Mouse (Mus musculus): Measurements from ENCODE around the gene Dap3.
A peak's percentile ranks its signal among the peaks of the same experiment; 100 is the strongest.
"Not testable (repeated sequence)": the region's sequence is repeated elsewhere in the genome, so short reads cannot be mapped to it uniquely, and the experiment has no call there.

The Dap3 gene

DNA sequence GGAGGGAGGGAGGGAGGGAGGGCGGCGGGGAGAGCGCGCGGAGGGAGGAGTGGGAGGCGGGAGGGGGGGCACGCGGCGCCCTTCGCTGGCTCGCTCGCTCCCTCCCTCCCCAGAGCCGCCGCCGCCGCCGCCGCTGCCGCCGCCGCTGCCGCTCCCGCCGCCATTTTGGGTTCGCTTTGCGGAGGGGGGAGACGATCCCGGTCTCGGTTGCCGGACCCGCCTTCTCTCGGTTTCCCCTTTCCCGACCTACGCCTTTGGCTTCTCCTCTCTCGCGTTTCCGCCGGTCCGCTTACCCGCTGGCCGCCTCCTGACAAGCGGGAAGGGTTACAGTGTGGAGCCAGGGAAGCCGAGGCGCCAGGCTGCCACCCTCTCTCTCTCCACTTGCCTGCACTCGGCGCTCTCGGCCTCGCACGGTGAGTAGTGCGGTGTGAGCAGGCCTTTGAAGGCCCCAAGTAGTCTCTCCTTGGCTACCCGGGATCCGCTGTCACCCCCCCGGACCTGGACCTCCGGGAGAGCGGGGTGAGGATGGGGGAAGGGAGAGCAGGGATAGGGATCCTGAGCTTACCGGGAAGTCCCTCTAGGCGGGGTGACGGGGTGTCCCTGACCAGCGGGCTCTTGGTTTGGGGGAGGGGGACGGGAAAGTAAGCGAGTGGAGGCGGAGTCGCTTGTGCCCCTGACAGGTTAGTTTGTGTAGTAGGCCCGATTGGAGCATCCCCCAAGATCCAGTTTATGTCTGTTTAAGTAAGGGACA lies at the start of gene Dap3, which contains the start of gene Ash1l:
Gene Dap3, minus strand, starts transcription at position 606 of the 751 bp plus-strand sequence.
Gene Ash1l, plus strand, starts transcription at position 47 of the 751 bp plus-strand sequence.
- peak; percentile 89 for DNase-seq (ENCODE audit: low read depth, low spot score)

- no peak for DNase-seq (ENCODE audit: low read depth, low spot score)
These were observed 41.8 kb upstream of the Dap3 start for GRCm38 (mm10) chr3:88992793-88993192.

- DNase-seq (ENCODE audit: low read depth, low spot score) = no peak
These were observed 33.0 kb upstream of the Dap3 start for GRCm38 (mm10) chr3:88983921-88984381.

GRCm38 (mm10) chr3:88981206-88982010 lies 30.4 kb upstream of the Dap3 start:
- no peak for DNase-seq (ENCODE audit: low read depth, low spot score)

DNA sequence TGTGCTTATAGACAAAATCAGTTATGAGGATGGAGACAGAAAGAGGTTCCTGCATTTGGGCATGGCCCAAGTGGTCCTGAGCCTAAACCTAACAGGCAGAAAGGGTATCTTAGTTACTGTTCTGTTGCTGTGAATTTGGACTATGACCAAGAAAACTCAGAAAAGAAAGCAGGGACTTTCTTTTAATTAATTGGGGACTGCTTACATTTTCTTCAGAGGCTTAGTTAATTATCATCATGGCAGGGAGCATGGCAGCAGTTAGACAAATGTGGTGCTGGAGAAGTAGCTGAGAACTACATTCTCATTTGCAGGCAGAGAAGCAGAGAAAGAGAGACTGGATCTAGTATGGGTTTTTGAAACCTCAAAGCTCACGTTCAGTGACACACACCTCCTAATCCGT lies 24.0 kb upstream of the Dap3 start:
- DNase-seq (ENCODE audit: low read depth, low spot score) = no peak

DNA sequence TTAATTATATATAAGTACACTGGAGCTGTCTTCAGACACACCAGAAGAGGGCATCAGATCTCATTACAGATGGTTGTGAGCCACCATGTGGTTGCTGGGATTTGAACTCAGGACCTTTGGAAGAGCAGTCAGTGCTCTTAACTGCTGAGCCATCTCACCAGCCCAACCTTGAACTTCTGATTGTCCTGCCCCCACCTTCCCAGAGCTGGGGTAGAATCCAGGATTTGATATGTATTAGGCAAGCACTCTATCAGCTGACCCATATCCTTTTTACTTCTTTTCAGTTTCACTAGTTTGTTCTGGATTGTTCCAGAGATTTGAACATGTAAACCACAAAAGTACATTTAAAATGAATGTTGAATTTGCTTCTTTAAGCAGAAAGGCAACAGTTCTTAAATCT lies 12.2 kb upstream of the Dap3 start:
- not testable (repeated sequence) for DNase-seq (ENCODE audit: low read depth, low spot score)

GRCm38 (mm10) chr3:88953736-88954135 lies 2.8 kb upstream of the Dap3 start:
- DNase-seq (ENCODE audit: low read depth, low spot score) = no peak

GRCm38 (mm10) chr3:88953246-88953645 lies 2.3 kb upstream of the Dap3 start:
- no peak for DNase-seq (ENCODE audit: low read depth, low spot score)

DNA sequence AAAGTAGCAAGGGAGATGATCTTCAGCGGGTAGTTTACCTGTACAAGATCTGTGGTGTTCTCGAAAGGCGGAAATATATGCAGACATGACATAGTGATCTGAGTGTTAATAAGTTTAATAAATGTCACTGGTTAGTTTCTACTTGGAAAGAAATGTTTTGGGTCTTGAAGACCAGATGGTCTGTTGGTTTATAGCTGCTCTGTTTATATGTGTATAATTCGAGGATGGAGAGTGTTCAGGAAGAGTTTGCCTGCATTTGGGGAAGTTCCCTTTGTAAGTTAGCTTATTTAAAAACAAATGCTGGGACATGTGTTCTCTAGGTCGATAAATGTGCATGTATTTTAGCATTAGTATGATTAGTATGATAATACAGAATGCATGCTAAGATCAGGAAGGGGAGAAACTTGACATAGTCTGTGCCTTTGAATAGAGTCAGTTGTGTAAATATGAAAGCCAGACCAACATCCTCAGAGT lies 383 bp upstream of the Dap3 start:
- no peak for DNase-seq (ENCODE audit: low read depth, low spot score)

- peak; percentile 92 for DNase-seq (ENCODE audit: low read depth, low spot score)
These were observed 1.0 kb downstream of the Dap3 start for GRCm38 (mm10) chr3:88949786-88950575.

GRCm38 (mm10) chr3:88944109-88944508 lies 6.9 kb downstream of the Dap3 start:
- no peak for DNase-seq (ENCODE audit: low read depth, low spot score)

GRCm38 (mm10) chr3:88942316-88942880 lies 8.6 kb downstream of the Dap3 start:
- DNase-seq (ENCODE audit: low read depth, low spot score) = no peak

- peak; percentile 77 for DNase-seq (ENCODE audit: low read depth, low spot score)
These were observed 11.2 kb downstream of the Dap3 start for GRCm38 (mm10) chr3:88939749-88940148.

DNA sequence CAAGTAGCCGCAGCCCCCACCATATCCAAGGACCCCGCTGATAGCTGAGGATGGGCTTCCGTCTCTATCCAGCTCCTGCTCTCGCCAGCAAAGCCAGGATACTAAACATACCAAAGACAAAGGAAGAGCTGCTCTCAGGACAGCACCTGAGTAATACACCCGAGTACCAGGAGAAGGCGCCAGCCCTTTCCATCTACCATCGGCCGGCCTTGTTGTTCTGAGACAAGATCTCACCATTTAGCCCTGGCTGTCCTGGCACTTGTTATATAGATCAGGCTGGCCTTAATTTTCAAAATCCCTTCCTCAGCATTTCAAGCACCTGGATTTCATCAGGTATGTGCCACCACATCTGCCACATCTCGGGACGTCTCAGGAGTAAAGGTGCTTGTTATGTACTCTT lies 11.9 kb downstream of the Dap3 start:
- DNase-seq (ENCODE audit: low read depth, low spot score) = no peak

DNA sequence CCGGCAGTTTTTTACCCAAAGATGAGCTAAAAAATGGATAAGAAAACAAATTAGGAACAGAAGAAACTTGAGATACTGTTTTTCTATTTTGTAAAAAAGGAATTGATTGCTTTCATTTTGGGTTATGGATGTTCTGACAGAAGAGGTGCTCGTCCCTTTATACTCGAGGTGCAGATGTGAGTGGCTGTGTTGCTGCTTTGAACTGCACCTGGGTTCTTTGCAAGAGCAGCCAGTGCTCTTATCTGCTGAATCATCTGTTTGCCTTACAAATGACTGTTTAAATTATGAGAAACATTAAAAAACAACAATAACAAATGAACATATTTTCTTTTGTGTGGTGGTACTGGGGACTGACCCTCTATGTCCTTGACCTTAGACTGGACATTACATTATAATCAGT lies 21.5 kb downstream of the Dap3 start:
- DNase-seq (ENCODE audit: low read depth, low spot score) = no peak

DNA sequence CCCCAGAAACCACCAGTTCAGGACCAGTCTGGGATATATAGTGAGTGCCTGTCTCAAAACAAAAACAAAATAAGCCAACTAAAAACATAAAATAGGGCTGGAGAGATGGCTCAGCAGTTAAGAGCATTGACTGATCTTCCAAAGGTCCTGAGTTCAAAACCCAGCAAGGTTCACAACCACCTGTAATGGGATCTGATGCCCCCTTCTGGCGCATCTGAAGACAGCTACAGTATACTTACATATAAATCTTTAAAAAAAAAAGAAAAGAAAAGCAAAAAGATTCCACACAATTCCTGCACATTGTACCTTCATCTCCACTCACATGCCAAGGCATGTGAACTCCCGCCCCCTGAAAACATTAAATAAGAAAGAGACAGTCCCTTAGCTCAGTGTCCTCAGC lies 25.3 kb downstream of the Dap3 start:
- peak; percentile 31 for DNase-seq (ENCODE audit: low read depth, low spot score)

GRCm38 (mm10) chr3:88923989-88924591 lies 26.9 kb downstream of the Dap3 start:
- DNase-seq (ENCODE audit: low read depth, low spot score) = no peak

GRCm38 (mm10) chr3:88921411-88921810 lies 29.6 kb downstream of the Dap3 start:
- no peak for DNase-seq (ENCODE audit: low read depth, low spot score)

DNA sequence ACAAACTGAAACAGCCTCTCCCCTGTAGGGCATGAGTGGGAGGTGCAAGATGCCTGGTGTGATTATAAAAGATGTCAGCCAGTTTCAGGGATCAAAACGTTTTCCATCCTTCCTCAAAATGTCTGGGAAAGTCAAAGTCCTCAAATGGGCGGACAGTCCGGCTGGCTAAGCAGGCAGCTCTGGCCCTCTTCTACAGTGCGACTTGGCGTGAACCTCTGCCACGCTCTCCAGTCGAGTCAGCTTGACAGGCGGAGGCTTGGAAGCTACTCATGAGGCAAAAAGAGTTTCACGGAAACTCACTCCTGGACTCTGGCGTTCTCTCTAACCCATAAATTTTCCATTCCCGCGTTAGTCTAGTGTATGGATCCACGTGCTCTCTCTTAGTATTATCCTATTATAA lies 32.0 kb downstream of the Dap3 start:
- no peak for DNase-seq (ENCODE audit: low read depth, low spot score)

- no peak for DNase-seq (ENCODE audit: low read depth, low spot score)
These were observed 36.6 kb downstream of the Dap3 start for GRCm38 (mm10) chr3:88914384-88914810.

Data from CD4-positive, CD25-positive, alpha-beta regulatory T cell, adult 2 months (primary cell).